Mouse (Mus musculus): ENCODE measurements around the gene Cdk4. TPM values are rescaled to one million over a fixed set of nuclear protein-coding genes. Genes with fewer than 3 reads are reported as not detected.

The Cdk4 gene
- polyA plus RNA-seq, 1 experiment from 2014 or later: 1,539 TPM

DNA sequence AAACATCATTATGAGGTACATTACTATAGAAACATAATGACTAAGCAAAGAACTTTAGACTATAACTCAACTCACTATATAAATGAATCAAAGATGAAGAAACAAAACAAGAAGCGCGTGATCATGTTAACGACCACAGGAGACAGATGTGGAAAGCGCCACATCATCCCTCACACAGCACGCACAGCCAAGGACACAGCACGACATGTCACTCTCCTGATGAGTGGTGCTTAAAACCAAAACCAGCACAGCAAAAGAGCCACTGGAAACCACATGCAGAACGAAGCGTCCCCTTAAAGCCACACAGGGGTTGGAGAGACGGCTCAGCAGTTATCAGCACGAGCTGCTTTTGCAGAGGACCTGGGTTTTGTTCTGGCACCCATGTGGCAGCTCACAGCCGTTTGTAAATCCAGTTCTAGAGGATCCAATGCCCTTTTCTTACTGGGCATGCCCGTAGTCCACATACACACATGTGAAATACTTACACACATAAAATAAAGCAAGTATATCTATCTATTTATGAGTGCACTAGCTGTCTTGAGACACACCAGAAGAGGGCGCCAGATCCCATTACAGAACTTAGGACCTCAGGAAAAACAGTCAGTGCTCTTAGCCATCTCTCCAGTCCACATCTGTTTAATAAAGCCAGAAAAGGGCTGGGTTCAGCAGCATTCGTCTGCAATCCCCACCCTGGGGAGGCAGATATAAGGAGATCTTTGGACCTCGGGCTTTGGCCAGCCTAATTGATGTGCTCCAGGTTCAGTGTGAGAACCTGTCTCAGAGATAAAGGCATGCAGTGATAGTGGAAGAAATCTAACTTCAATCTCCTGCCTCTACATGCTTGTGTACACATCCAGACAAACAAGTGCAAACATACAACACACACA is 47.9 kb downstream of the Cdk4 start:
- no peak overlapping the region for H3K4me2 ChIP-seq
- H3K4me3 ChIP-seq (ENCODE audit: low read depth, low read length): no peak overlapping the region
- no peak for ATAC-seq (replicated peaks; ENCODE audit: low FRiP score)
- H3K27me3 ChIP-seq (replicated peaks; ENCODE audit: control insufficient read depth, insufficient read depth, low read length): no peaks in the 10 kb centered on the region
- no peak for DNase-seq (ENCODE audit: low spot score)
- peaks cover 14% of the 10 kb centered on the region for H3K4me1 ChIP-seq (replicated peaks; ENCODE audit: control insufficient read depth, insufficient read depth, low read length)
- H3K9me3 ChIP-seq (ENCODE audit: control insufficient read depth, low read length): no peaks in the 10 kb centered on the region
- H3K27ac ChIP-seq (ENCODE audit: low read depth, low read length): no peak overlapping the region
- H3K9ac ChIP-seq (ENCODE audit: low read depth, low read length): no peak overlapping the region
- 87% methylated on average over 15 of the region's 15 CpGs for WGBS
- H3K36me3 ChIP-seq (ENCODE audit: control insufficient read depth, insufficient read depth, low read length): peaks cover 9% of the 10 kb centered on the region; the same call in 1 of the 2 replicates

DNA sequence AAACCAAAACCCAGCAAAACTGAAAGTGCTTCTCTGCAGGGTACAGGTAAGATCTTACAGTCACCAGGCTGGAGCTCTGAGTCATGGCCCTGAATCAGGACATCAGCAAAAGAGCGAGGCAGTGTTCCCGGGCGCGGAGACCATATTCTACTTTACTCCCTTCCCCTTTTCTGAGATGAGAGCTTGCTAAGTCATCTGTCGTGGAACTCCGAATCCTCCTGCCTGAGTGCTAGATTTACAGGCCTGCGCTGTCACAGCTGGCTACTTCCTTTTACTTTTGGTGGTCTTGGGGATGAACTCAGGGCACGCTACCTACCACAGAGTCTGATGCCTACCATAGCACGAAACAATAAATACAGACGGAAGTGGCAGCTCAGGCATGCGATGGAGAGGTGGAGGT is 51.1 kb downstream of the Cdk4 start:
- no peaks in the 10 kb centered on the region for H3K27me3 ChIP-seq (replicated peaks; ENCODE audit: control insufficient read depth, insufficient read depth, low read length)
- ATAC-seq (replicated peaks; ENCODE audit: low FRiP score) (no peak), DNase-seq (ENCODE audit: low spot score) (no peak)
- no peaks in the 10 kb centered on the region for H3K4me1 ChIP-seq (replicated peaks; ENCODE audit: control insufficient read depth, insufficient read depth, low read length)
- H3K4me2 ChIP-seq: no peak overlapping the region
- H3K9me3 ChIP-seq (ENCODE audit: control insufficient read depth, low read length): no peaks in the 10 kb centered on the region
- H3K4me3 ChIP-seq (ENCODE audit: low read depth, low read length): no peak overlapping the region
- H3K9ac ChIP-seq (ENCODE audit: low read depth, low read length): no peak overlapping the region
- peaks cover 11% of the 10 kb centered on the region for H3K36me3 ChIP-seq (ENCODE audit: control insufficient read depth, insufficient read depth, low read length)
- no peak overlapping the region for H3K27ac ChIP-seq (ENCODE audit: low read depth, low read length)
- WGBS: 79% methylated on average over 11 of the region's 11 CpGs

- no peak overlapping the region for H3K4me3 ChIP-seq (ENCODE audit: low read depth, low read length)
- H3K4me1 ChIP-seq (replicated peaks; ENCODE audit: control insufficient read depth, insufficient read depth, low read length): no peaks in the 10 kb centered on the region
- 71% methylated on average over 2 of the region's 2 CpGs for WGBS
- no peak overlapping the region for H3K4me2 ChIP-seq
- ATAC-seq (replicated peaks; ENCODE audit: low FRiP score) (no peak), DNase-seq (ENCODE audit: low spot score) (no peak)
- H3K27me3 ChIP-seq (replicated peaks; ENCODE audit: control insufficient read depth, insufficient read depth, low read length): no peaks in the 10 kb centered on the region
- H3K9ac ChIP-seq (ENCODE audit: low read depth, low read length): no peak overlapping the region
- no peaks in the 10 kb centered on the region for H3K9me3 ChIP-seq (ENCODE audit: control insufficient read depth, low read length)
- H3K36me3 ChIP-seq (ENCODE audit: control insufficient read depth, insufficient read depth, low read length): peaks cover 11% of the 10 kb centered on the region
- H3K27ac ChIP-seq (ENCODE audit: low read depth, low read length): no peak overlapping the region
Measured at GRCm38 (mm10) chr10:127115068-127115467, 51.7 kb downstream of the Cdk4 start.

Other genes with a start within 250 kb of the Cdk4 start
- gene Atp23, start 162.2 kb upstream of the Cdk4 start, polyA plus RNA-seq (2014; fragmentation: Nextera tagmentation; extraction: Ambion mirVana): 21.4 and 21.8 TPM in 2 replicates
- 37.4 and 42.2 TPM in 2 replicates for gene Ctdsp2, start 84.8 kb upstream of the Cdk4 start, polyA plus RNA-seq (2014; fragmentation: Nextera tagmentation; extraction: Ambion mirVana)
- 0.10 and 0.13 TPM in 2 replicates for gene Avil, start 62.8 kb upstream of the Cdk4 start, polyA plus RNA-seq (2014; fragmentation: Nextera tagmentation; extraction: Ambion mirVana)
- 110 and 119 TPM in 2 replicates for gene Tsfm, start 32.7 kb upstream of the Cdk4 start, polyA plus RNA-seq (2014; fragmentation: Nextera tagmentation; extraction: Ambion mirVana)
- 54.1 and 58.1 TPM in 2 replicates for gene Mettl1, start 22.1 kb upstream of the Cdk4 start, polyA plus RNA-seq (2014; fragmentation: Nextera tagmentation; extraction: Ambion mirVana)
- gene Eef1akmt3, start 22.0 kb upstream of the Cdk4 start, polyA plus RNA-seq (2014; fragmentation: Nextera tagmentation; extraction: Ambion mirVana): 0.11 and 0.23 TPM in 2 replicates
- not detected in 2 replicates for gene Cyp27b1, start 15.3 kb upstream of the Cdk4 start, polyA plus RNA-seq (2014; fragmentation: Nextera tagmentation; extraction: Ambion mirVana)
- 0.38 TPM in 2 replicates for gene March9, start 3.4 kb upstream of the Cdk4 start, polyA plus RNA-seq (2014; fragmentation: Nextera tagmentation; extraction: Ambion mirVana)
- gene Tspan31, start 6.7 kb downstream of the Cdk4 start, polyA plus RNA-seq (2014; fragmentation: Nextera tagmentation; extraction: Ambion mirVana): 112 and 121 TPM in 2 replicates
- 2.2 and 2.3 TPM in 2 replicates for gene Agap2, start 11.8 kb downstream of the Cdk4 start, polyA plus RNA-seq (2014; fragmentation: Nextera tagmentation; extraction: Ambion mirVana)
- gene Os9, start 57.6 kb downstream of the Cdk4 start, polyA plus RNA-seq (2014; fragmentation: Nextera tagmentation; extraction: Ambion mirVana): 51.2 and 54.7 TPM in 2 replicates
- 21.6 and 26.3 TPM in 2 replicates for gene B4galnt1, start 101.7 kb downstream of the Cdk4 start, polyA plus RNA-seq (2014; fragmentation: Nextera tagmentation; extraction: Ambion mirVana)
- 3.6 and 5.2 TPM in 2 replicates for gene Slc26a10, start 117.1 kb downstream of the Cdk4 start, polyA plus RNA-seq (2014; fragmentation: Nextera tagmentation; extraction: Ambion mirVana)
- gene Arhgef25, start 126.5 kb downstream of the Cdk4 start, polyA plus RNA-seq (2014; fragmentation: Nextera tagmentation; extraction: Ambion mirVana): 28.3 and 30.2 TPM in 2 replicates
- gene Dtx3, start 132.2 kb downstream of the Cdk4 start, polyA plus RNA-seq (2014; fragmentation: Nextera tagmentation; extraction: Ambion mirVana): 64.0 and 70.8 TPM in 2 replicates
- 43.1 and 43.4 TPM in 2 replicates for gene Pip4k2c, start 148.1 kb downstream of the Cdk4 start, polyA plus RNA-seq (2014; fragmentation: Nextera tagmentation; extraction: Ambion mirVana)
- gene Kif5a, start 199.8 kb downstream of the Cdk4 start, polyA plus RNA-seq (2014; fragmentation: Nextera tagmentation; extraction: Ambion mirVana): 1.3 and 1.4 TPM in 2 replicates
- 135 TPM in 2 replicates for gene Dctn2, start 202.8 kb downstream of the Cdk4 start, polyA plus RNA-seq (2014; fragmentation: Nextera tagmentation; extraction: Ambion mirVana)
- gene Mbd6, start 225.5 kb downstream of the Cdk4 start, polyA plus RNA-seq (2014; fragmentation: Nextera tagmentation; extraction: Ambion mirVana): 14.2 and 19.0 TPM in 2 replicates
- gene Mars, start 248.3 kb downstream of the Cdk4 start, polyA plus RNA-seq (2014; fragmentation: Nextera tagmentation; extraction: Ambion mirVana): 249 and 257 TPM in 2 replicates

Measured in liver, embryonic 11.5 days (tissue).